Mouse (Mus musculus) liver, embryonic 13.5 days (tissue): ENCODE results near the gene Cep152. TPM values are rescaled to one million over a fixed set of nuclear protein-coding genes. Genes with fewer than 3 reads are reported as not detected.

ENCODE experiments used
- ATAC-seq: fragments of 200-750 bp; cut with Nextera tagmentation; 2 replicates; pipeline ENCODE4 v1.8.0; 2017; ENCODE audit warnings: low read depth, mild to moderate bottlenecking, moderate number of reproducible peaks, moderate library complexity
- DNase-seq: peaks from one replicate; pipeline ENCODE4 v3.0.0; 2022
- H3K27ac ChIP-seq: fragments of 300-500 bp; sonication (generic); 2 replicates; pipeline ENCODE4 v1.5.1; 2015; ENCODE audit warnings: moderate library complexity, mild to moderate bottlenecking, inconsistent platforms
- H3K27me3 ChIP-seq: fragments of 300-500 bp; sonication (generic); 2 replicates; pipeline ENCODE4 v1.6.1; 2015; ENCODE audit warnings: mild to moderate bottlenecking, inconsistent platforms
- H3K36me3 ChIP-seq: fragments of 300-500 bp; sonication (generic); 2 replicates; pipeline ENCODE4 v1.6.1; 2015; ENCODE audit warnings: mild to moderate bottlenecking, inconsistent platforms
- H3K4me1 ChIP-seq: fragments of 300-500 bp; sonication (generic); replicated peaks from 2 replicates; pipeline ENCODE4 v1.6.1; 2015; ENCODE audit warnings: inconsistent platforms
- H3K4me2 ChIP-seq: fragments of 300-500 bp; sonication (generic); 2 replicates; pipeline ENCODE4 v1.6.1; 2015; ENCODE audit warnings: inconsistent platforms, mild to moderate bottlenecking, moderate library complexity
- H3K4me3 ChIP-seq: fragments of 300-500 bp; sonication (generic); replicated peaks from 2 replicates; pipeline ENCODE4 v1.5.1; 2015; ENCODE audit warnings: mild to moderate bottlenecking, inconsistent platforms
- H3K9ac ChIP-seq: fragments of 300-500 bp; sonication (generic); 2 replicates; pipeline ENCODE4 v1.6.1; 2015; ENCODE audit warnings: mild to moderate bottlenecking, inconsistent platforms
- H3K9me3 ChIP-seq: fragments of 300-500 bp; sonication (generic); replicated peaks from 2 replicates; pipeline ENCODE4 v1.6.1; 2016; ENCODE audit warnings: inconsistent platforms
- WGBS: fragments of 180-500 bp; shearing (Covaris S2); methylation state at CpG from one replicate; pipeline ENCODE4 v1.1.7; 2015; ENCODE audit not compliant: insufficient replicate concordance; 5-methylcytosine and 5-hydroxymethylcytosine counted together
- polyA plus RNA-seq: library from polyadenylated mRNA; unstranded; fragments of >200 nt; fragmentation: Nextera tagmentation; extraction: Ambion mirVana; gene quantifications from 2 replicates; pipeline ENCODE4 v1.2.1, GENCODE M21; 2015

Gene Cep152
- polyA plus RNA-seq, 1 experiment from 2014 or later: 4.1 TPM

DNA sequence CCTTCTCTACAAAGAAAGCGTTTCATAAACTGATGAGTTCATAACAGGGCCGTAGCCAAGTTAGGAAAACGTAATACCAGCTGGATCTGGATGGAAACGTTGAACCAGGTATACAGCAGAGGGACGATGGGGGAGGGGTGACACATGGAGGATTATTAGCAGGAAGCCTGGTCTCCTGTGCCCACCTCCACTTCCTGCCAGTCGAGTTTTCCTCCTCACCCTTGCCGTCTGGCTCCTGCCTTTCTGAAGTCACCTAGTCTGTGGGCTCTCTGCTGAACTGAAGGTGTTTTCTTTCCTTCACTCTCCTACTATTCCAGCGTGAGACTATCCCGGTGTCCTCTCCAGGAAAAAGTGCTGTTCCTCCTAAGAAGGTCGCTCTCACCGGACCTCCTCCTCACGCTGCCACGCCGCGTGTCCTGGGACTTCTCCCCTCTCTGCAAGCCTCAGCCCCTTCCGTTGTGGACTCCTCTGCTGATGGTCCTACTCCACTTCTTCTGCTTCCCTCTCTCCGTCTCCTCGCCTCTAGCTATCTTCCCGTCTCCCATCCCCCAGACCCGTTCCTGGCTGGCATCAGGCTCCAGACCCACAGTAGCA, 35.7 kb upstream of the Cep152 start:
- Histone ChIP-seq H3K9ac (peak overlapping the region; percentile 40), H3K4me2 (peak overlapping the region; percentile 48), H3K36me3 (no peaks in the 10 kb centered on the region), H3K4me1 (peaks cover 51% of the 10 kb centered on the region), H3K27me3 (no peaks in the 10 kb centered on the region), H3K27ac (no peak overlapping the region), H3K4me3 (peak overlapping the region; percentile 22), H3K9me3 (no peaks in the 10 kb centered on the region)
- DNase-seq: no peak
- no peak for ATAC-seq
- 36% methylated on average over 20 of the region's 20 CpGs for WGBS

DNA sequence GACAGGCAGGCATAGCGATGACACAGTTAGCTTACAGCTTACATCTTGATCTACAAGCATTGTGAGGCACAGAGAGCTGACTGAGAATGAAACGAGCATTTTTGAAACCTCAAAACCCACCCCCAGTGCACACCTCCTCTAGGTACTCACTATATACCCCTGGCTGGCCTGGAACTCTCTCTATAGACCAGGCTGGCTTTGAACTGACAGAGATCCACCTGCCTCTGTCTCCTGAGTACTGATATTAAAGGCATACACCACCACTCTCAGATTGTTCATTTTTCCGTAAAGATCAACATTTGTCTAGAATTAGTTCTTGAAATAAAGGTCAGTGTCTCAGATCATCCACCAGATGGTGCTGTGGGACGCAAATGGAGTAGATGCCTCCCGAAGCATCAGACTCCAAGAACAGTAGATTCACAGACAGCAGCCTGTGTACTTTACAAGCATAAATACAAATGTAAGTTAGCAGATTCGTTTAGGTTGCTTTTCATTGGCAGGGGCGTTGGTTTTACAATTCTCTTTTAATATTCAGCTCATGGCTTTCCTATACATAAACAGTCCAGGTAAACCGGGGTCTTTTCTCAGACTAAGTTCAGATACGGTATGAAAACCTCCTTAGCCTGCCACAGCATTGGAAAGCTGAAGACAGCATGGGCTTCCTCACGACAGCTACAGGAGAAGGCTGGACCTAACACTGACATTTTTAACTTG, 35.1 kb upstream of the Cep152 start:
- peaks cover 44% of the 10 kb centered on the region for H3K4me1 ChIP-seq
- H3K27me3 ChIP-seq: no peaks in the 10 kb centered on the region
- 13% methylated on average over 10 of the region's 10 CpGs for WGBS
- H3K27ac ChIP-seq: no peak overlapping the region
- DNase-seq (peak; percentile 45), ATAC-seq (0 out of 2 replicates have a peak, but pooled peaks have one; percentile 34)
- H3K4me3 ChIP-seq: peak overlapping the region; percentile 22
- no peaks in the 10 kb centered on the region for H3K9me3 ChIP-seq
- peak overlapping the region; percentile 48 for H3K4me2 ChIP-seq
- H3K36me3 ChIP-seq: no peaks in the 10 kb centered on the region
- peak overlapping the region; percentile 40 for H3K9ac ChIP-seq

DNA sequence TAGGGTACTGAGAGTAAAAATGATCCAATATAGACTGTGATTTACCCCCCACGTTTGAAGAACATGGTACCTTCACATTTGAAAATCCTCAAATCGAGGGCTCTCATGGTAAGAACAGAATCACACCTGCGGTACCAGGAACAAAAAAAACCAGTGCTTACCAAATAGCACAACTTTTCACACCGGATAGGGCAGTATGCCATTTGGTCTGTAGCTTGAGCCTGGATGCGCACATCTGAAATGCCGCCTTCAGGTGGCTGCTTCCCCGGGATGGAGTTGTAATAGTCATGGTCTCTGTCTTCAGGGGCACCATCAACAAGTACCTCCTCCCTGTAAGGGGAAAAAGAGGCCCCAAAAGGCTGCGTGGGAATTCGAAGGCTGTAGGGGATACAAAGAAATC, 30.5 kb upstream of the Cep152 start:
- Histone ChIP-seq H3K4me3 (no peak overlapping the region), H3K9me3 (no peaks in the 10 kb centered on the region), H3K27me3 (no peaks in the 10 kb centered on the region), H3K4me1 (peaks cover 3% of the 10 kb centered on the region), H3K36me3 (no peaks in the 10 kb centered on the region), H3K9ac (no peak overlapping the region), H3K27ac (no peak overlapping the region), H3K4me2 (no peak overlapping the region)
- ATAC-seq (no peak), DNase-seq (no peak)
- WGBS: 75% methylated on average over 9 of the region's 9 CpGs

DNA sequence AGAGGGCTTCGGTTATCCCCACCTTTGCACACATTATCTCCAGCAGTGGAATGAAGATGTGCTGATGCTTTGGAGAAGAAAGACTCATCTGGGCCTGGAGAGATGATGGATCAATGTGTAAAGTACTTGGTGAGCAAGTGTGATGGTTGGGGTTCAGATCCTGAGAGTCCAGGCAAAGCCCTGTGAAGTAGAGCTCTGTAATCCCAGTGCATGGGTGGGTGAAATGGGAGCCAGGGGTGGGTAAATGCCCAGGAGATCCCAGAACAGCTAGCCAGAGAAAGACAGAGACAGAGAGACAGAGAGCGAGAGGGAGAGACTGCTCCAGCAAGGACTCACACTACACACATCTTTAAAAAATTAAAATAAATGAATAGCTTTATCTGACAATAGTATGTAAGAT, 28.4 kb upstream of the Cep152 start:
- ATAC-seq (no peak), DNase-seq (no peak)
- Histone ChIP-seq H3K27me3 (no peaks in the 10 kb centered on the region), H3K4me2 (no peak overlapping the region), H3K4me1 (no peaks in the 10 kb centered on the region), H3K4me3 (no peak overlapping the region), H3K36me3 (no peaks in the 10 kb centered on the region), H3K27ac (no peak overlapping the region), H3K9ac (no peak overlapping the region), H3K9me3 (no peaks in the 10 kb centered on the region)
- WGBS: 73% methylated on average over 2 of the region's 2 CpGs

DNA sequence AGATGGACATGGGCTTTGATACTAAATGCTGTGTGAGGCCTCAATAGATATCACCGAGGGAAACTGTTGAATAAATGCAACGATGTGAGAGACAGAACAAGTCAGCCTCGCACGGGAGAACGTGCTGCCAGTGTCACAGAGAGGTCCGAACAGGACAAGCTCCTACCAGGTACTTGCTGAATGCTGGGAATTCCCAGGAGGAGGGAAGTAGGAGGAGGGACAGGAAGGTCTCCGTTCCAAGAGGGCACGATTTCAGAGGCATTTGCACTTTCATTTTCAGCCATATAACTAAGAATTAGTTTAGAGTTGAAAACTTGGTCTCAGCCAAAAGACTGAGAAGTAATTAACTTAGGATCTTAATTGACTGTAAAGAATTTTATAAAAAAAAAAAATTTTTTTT, 26.6 kb upstream of the Cep152 start:
- no peaks in the 10 kb centered on the region for H3K27me3 ChIP-seq
- no peak overlapping the region for H3K9ac ChIP-seq
- H3K9me3 ChIP-seq: no peaks in the 10 kb centered on the region
- DNase-seq: no peak
- no peaks in the 10 kb centered on the region for H3K4me1 ChIP-seq
- ATAC-seq: no peak
- H3K27ac ChIP-seq: no peak overlapping the region
- H3K4me3 ChIP-seq: no peak overlapping the region
- WGBS: 75% methylated on average over 8 of the region's 8 CpGs
- no peaks in the 10 kb centered on the region for H3K36me3 ChIP-seq
- no peak overlapping the region for H3K4me2 ChIP-seq

DNA sequence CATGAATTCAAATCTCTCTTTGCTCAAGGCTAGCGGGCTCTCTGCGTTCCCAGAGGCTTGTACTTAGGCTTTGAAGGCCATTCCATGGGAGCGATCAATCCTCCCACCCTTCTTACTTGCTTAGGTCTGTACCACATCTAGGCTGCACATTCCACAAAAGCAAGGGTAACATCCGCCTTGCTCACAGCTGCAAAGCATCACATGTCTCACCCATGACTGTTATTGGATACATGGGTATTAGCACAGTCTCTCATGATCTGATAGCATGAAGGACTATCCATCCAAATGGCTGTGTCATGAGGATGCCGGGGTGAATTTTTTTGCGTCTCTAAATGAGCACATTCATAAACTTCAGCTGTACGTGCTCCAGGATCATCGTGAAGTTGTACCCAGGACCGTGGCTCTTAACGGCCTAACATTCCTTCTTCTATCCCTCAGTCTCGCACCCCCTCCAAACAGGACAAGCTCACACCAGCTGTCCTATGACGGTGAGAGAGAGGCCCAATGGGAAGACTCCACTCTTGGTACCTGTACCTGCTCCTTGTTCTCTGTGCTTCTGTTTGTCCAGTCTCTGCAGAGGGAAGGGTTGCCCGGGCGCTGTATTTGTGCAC, 25.9 kb upstream of the Cep152 start:
- H3K36me3 ChIP-seq: no peaks in the 10 kb centered on the region
- H3K9me3 ChIP-seq: no peaks in the 10 kb centered on the region
- 81% methylated on average over 14 of the region's 14 CpGs for WGBS
- no peak for DNase-seq
- no peak overlapping the region for H3K27ac ChIP-seq
- no peak for ATAC-seq
- no peaks in the 10 kb centered on the region for H3K4me1 ChIP-seq
- no peaks in the 10 kb centered on the region for H3K27me3 ChIP-seq
- no peak overlapping the region for H3K4me2 ChIP-seq
- no peak overlapping the region for H3K9ac ChIP-seq
- no peak overlapping the region for H3K4me3 ChIP-seq

DNA sequence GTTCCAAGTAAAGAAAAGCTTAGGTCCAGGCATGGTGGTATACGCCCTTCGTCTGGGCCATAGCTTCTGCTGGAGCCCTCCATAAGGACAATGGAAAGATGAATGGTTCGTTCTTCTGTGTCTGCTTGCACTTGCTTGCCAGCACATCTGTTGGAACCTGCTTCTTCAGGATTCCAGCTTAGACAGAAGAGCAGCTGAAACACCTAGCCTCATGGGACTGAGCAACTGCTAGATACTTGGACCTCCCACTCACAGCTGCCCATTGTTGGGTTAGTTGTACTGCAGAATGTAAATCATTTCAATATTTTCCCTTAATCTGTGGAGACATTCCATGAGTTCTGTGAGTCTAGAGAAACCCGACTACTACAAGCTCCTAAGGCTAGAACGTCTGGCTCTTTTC, 25.1 kb upstream of the Cep152 start:
- no peak for ATAC-seq

DNA sequence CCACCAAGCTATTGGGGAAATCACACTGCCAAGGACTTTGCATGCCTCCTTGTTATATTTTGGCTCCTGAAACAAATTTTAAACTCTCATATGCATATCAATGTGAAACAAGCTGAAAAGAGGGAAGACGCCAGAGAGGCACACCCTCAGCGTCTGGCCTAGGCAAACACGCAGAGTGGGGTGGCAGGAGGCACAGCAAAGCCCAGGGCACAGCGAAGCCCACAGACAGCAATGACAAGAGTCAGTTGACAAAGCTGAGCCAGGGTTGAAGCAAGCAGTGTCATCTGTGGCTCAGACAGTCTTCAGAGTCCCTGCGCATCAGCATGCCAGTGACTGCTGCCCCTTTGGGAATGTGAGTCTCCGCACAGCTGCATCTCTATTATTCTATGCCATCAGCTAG, 20.0 kb upstream of the Cep152 start:
- no peak overlapping the region for H3K27ac ChIP-seq
- no peaks in the 10 kb centered on the region for H3K36me3 ChIP-seq
- no peaks in the 10 kb centered on the region for H3K4me1 ChIP-seq
- H3K4me3 ChIP-seq: no peak overlapping the region
- DNase-seq (no peak), ATAC-seq (no peak)
- no peak overlapping the region for H3K4me2 ChIP-seq
- WGBS: 75% methylated on average over 6 of the region's 6 CpGs
- no peaks in the 10 kb centered on the region for H3K9me3 ChIP-seq
- no peak overlapping the region for H3K9ac ChIP-seq
- H3K27me3 ChIP-seq: no peaks in the 10 kb centered on the region

More for the DNA sequence above, 25.1 kb upstream of the Cep152 start:
- Histone ChIP-seq H3K4me2 (no peak overlapping the region), H3K9me3 (no peaks in the 10 kb centered on the region), H3K27ac (no peak overlapping the region), H3K27me3 (no peaks in the 10 kb centered on the region), H3K36me3 (no peaks in the 10 kb centered on the region), H3K4me1 (no peaks in the 10 kb centered on the region), H3K4me3 (no peak overlapping the region), H3K9ac (no peak overlapping the region)
- WGBS: 70% methylated on average over 5 of the region's 5 CpGs
- no peak for DNase-seq

DNA sequence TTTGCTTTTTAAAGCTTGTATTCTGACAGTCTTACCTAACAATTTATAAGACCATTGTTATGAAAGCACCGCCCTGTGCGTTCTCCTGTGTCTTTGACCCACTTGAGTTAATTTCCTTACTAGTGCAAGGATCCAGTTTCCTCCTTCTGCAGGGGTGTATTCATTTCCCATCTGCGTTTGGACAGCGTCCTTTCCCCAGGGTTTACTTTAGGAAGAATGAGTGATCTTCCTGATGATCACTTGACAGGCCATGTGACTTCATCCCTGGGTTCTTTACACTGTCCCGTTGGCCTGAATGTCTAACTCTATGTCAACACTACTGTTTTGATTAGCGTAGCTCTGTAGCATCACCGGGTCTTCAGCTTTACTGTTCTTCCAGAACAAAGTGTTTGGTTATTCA, 12.4 kb upstream of the Cep152 start:
- H3K27me3 ChIP-seq: no peaks in the 10 kb centered on the region
- H3K9me3 ChIP-seq: no peaks in the 10 kb centered on the region
- H3K4me3 ChIP-seq: no peak overlapping the region
- DNase-seq: no peak
- H3K36me3 ChIP-seq: no peaks in the 10 kb centered on the region
- no peak overlapping the region for H3K27ac ChIP-seq
- H3K9ac ChIP-seq: no peak overlapping the region
- no peak overlapping the region for H3K4me2 ChIP-seq
- WGBS: 69% methylated on average over 7 of the region's 7 CpGs
- ATAC-seq: no peak
- H3K4me1 ChIP-seq: no peaks in the 10 kb centered on the region

DNA sequence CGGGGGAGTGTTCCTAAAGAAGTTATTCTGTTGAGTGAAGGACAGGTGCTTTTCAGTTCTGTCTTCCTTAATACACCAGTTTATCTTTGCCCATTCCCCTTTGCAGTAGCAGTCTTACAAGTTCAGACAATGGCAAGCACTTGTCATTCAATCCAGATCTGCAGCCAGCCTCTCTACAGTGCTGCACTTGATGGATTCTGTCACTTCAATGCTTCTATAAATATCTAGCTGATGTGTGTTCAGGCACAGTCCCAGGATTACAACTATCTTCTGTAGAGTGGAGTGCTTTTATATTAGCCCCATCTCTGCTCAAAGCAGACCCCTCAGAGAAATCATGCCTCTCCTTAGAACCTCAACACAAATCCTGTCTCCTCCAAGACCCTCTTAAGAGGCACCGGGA, 5.1 kb upstream of the Cep152 start:
- no peaks in the 10 kb centered on the region for H3K9me3 ChIP-seq
- H3K27me3 ChIP-seq: no peaks in the 10 kb centered on the region
- no peak for ATAC-seq
- H3K4me2 ChIP-seq: no peak overlapping the region
- H3K4me1 ChIP-seq: peaks cover 11% of the 10 kb centered on the region
- 76% methylated on average over 2 of the region's 2 CpGs for WGBS
- H3K9ac ChIP-seq: no peak overlapping the region
- no peak overlapping the region for H3K27ac ChIP-seq
- H3K4me3 ChIP-seq: no peak overlapping the region
- DNase-seq: no peak
- H3K36me3 ChIP-seq: no peaks in the 10 kb centered on the region

DNA sequence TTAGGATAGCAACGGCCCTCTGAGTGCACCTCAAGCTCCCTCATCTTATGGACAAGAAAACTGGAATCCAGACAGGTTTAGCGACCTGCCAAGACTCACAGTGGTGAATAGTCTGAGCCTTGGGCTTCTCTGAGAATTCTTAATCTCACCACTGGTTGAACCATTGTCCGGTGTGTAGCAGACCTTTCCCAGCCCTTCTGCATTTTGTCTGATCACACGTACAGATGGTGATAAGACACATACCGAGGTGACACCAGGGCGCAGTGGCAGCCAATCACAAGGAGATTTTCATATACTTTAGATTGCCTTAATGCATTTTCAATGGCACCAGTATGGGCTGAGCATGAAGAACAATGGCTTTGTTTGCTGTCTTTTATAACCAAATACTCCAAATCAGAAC, 3.6 kb upstream of the Cep152 start:
- H3K36me3 ChIP-seq: no peaks in the 10 kb centered on the region
- no peak overlapping the region for H3K9ac ChIP-seq
- H3K4me2 ChIP-seq: no peak overlapping the region
- no peak overlapping the region for H3K4me3 ChIP-seq
- DNase-seq: no peak
- H3K9me3 ChIP-seq: no peaks in the 10 kb centered on the region
- H3K4me1 ChIP-seq: peaks cover 21% of the 10 kb centered on the region
- no peaks in the 10 kb centered on the region for H3K27me3 ChIP-seq
- no peak for ATAC-seq
- H3K27ac ChIP-seq: no peak overlapping the region
- 59% methylated on average over 6 of the region's 6 CpGs for WGBS

DNA sequence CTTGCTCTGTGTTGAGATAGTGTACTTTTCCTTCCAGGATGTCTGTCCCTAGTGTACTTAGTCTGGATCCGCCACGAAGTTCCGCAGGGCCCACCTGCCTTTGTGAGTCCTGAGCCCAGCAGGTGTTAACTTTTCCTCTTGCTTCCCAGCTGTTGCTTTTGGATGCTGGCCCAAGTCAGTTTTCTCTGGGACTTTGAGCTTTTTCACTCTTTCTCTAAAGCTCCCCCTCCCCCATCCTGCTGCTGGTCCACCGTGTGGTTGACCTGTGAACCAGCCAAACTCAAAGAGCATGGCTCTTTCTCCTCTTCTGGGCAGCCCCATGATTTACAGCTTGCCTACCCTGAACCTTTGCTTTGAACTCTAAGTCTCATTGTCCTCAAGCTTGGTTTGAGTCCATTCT, 1.6 kb upstream of the Cep152 start:
- Histone ChIP-seq H3K9me3 (no peaks in the 10 kb centered on the region), H3K4me3 (no peak overlapping the region), H3K4me1 (peaks cover 37% of the 10 kb centered on the region), H3K9ac (no peak overlapping the region), H3K36me3 (peaks cover 8% of the 10 kb centered on the region; the same call in 1 of the 2 replicates), H3K27me3 (no peaks in the 10 kb centered on the region), H3K27ac (no peak overlapping the region), H3K4me2 (no peak overlapping the region)
- DNase-seq (no peak), ATAC-seq (no peak)
- WGBS: 83% methylated on average over 4 of the region's 4 CpGs
